Mouse (Mus musculus): ENCODE data around the gene Cypt1. TPM values are rescaled to one million over a fixed set of nuclear protein-coding genes. Genes with fewer than 3 reads are reported as not detected.

The Cypt1 gene
- not detected in 2 replicates for total RNA-seq (2021)
- long read RNA-seq, result 0 reads

DNA sequence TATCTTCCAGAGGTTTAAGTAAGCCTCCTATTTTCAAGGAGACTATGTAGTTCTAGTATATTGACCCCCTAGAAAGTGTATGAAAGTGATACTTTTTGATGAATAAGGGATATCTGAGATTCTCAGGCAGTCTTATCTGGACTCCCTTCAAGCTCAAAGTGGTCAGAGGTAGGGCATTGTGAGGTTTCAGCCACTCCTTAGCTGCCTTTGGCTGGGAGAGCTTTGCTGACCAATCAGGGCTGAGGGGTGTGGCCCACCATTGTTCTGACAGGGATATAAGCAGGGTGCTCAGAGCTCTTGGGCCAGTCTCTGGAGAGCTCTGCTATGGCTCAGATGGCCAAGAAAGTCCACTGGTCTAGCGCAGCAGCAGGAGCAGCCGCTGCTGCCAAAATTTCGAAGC, at the start of gene Cypt1:
TSS of gene Cypt1 (plus strand) at position 301 of the 400 bp plus-strand sequence.
- DNase-seq, result no peak

DNA sequence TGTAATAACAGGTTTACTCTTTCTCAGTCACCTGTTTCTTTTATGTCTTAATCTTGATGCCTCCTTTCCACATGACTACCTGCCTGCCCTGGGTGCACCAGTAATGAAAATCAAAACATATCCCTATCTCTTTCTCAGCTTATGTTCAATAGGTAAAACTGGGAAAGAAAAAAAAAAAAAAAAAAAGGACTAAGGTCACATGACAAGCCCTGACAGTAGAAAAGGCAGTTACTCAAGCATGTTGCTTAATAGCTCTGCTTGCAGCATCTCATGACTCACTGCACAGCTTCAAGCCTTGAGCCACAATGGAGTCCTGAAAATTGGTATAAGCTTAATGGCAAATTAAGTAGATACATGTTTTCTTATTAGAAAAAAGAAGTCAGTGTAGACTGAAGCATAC, 24.1 kb downstream of the Cypt1 start:
- DNase-seq, result no peak

DNA sequence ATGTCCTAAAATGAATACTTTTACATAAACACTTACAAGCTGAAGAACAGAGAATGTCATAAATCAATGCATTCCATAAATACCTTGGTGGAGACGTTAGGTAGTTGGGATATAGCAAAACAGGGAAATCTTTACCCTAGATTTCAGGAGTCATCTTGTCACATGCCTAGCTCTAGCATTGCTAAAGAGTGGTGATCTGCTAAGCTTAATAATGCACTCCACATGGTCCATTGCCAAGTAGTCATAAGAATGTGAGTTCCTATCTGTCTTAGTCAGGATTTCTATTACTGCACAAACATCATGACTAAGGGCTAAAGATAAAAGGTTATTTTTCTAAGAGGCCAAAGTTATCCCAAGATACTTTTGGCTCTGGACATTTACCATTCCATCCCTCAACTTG, 34.4 kb downstream of the Cypt1 start:
- no peak for DNase-seq

DNA sequence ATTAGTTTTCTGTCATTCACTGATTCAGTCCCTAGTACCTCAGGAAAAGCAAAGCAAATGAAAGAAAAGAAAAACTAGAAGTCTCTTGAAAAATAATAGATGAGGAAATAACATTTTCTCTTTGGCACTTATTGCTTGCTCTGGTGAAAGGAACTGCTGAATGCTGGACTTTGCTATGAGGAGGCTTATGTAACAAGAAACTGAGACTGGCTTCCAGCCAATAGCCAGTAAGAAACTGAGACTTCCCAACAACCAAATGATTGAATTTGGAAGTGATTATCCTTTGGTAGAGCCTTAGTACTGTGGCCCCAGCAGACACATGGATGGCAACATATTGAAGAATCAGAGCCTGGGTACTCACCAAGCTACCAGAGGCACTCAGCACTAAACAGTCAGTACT, 35.8 kb downstream of the Cypt1 start:
- DNase-seq, result no peak

Other genes with a start within 250 kb of the Cypt1 start
- gene Maoa, start 96.8 kb downstream of the Cypt1 start, total RNA-seq (2021), result 26.1 and 31.7 TPM in 2 replicates